Mouse (Mus musculus): Measurements from ENCODE around the gene Ablim1.

DNA sequence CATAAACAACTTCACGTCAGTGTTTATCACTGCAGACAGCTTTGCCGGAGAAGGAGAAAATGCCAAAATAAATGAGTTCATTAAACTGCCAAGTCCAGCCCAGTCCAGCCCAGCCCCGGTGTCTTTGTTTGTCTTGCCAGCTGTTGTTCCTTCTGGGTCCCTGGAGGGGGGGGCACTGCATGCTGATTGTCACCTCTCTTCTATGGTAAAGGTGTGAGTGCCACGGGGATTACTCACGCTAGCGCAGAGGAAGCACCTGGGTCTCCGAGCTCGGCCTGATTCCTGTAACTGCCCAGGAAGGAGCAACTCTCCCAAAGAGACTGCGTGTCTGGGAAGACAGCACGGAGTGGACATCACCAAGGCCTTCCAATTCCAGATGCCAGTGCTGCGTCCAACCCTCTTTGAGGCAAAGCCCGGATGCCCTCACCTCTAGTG, 12.7 kb downstream of the Ablim1 start:
- no peak for TF ChIP-seq CTCF (IDR thresholded peaks at IDR 0.05; ENCODE audit: control insufficient read depth, insufficient read depth, insufficient read length)
- TF ChIP-seq MYOD1 (IDR thresholded peaks at IDR 0.05; ENCODE audit: control insufficient read depth, insufficient read length, low read depth) = no peak
- TF ChIP-seq CEBPB (IDR thresholded peaks at IDR 0.05; ENCODE audit: low read depth) = no peak
- TF ChIP-seq MAX (IDR thresholded peaks at IDR 0.05) = no peak
- no peak for TF ChIP-seq USF1 (IDR thresholded peaks at IDR 0.05; ENCODE audit: low read depth)

All from C2C12 (cell line).